Mouse (Mus musculus): ENCODE measurements around the gene Rps6kc1.

Rps6kc1 gene

DNA sequence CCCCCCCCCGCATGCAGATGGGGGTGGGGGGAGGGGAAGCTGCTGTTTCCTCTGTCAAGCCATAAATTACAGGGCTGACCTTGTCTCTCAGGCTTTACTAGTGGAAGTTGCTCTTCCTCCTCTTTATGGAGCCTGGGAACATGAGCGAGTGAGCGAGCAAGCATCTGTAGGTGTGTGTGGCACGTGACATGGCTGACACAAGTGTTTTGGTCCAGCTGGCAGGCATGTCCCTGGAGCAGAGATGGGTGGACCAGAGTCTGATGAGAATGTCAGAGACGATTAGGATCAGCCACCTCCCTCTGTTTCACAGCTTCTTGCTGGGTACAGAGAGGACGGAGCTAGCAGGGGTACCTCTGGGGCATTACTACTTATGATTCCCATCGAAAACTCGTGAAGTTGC, 153.7 kb downstream of the Rps6kc1 start:
- no peak for DNase-seq

DNA sequence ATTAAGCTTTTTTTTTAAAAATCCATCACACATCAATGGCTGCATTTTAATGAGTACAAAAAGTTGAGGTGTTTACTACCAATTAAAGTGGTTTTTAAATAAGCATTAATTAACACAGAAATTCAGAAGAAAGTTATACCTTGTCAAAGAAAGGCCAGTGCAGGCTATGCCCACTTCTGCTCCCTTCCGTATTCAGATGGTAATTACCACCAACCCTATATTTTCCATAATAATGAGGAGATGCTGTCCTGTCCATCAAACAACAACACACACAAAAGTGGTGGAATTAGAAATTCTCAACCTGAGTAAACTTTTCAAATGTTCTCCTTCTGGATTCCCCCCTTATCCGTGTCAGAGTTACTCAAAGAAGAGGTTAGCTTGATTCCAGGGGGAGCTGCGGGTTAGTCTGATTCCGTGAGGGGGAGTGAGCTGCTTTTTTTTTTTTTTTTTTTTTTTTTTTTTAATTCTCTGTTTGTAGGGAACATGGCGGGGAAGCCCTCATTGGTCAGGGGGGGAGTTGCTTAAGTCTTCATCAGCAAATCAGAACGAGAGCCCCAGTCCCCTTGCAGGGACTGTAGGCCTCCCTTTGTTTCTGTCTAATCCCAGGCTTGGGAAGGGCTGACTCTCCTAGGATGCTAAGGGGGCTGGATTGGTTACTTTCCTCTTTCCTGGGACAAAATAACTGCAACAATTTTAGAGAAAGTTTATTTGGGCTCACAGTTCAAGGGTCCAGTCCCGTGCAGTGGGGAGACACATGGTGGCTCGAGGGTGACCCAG, 159.6 kb downstream of the Rps6kc1 start:
- no peak for DNase-seq

DNA sequence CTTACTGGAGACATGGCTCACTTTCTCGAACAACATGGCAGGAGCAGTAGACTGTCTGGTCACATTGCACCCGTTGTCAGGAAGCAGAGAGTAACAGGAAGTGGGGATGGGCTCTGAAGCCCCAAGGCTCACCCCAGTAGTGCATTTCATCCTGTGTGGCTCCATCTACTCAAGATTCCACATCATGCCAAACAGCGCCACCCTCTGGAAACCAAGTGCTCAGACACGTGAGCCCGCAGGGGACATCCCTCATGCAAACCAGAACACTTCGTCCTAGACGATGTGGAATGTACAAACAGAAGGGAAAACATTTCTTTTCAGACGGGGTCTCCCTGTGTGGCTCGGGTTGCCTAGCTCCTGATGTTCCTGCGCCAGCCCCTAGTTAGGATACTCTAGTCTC, 162.6 kb downstream of the Rps6kc1 start:
- DNase-seq, result no peak

DNA sequence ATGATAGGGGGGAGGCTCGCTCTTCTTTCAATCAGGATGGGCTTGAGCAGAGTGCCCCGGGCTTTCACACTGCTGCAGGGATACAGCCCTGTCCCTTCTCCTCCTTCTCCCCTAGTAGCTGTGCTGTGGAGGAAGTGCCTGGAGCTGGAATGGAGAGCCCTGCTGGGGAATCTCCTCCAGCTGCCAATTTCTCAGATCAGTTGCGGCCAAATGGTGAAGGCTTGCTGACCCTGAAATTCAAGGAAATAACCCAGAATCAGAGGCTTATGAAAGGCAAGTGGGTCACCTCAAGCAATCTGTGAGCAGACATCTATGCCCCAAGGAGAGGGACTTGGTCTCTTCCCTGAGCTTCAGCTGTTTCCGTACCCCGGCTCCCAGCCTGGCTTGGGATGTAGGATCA, 170.1 kb downstream of the Rps6kc1 start:
- no peak for DNase-seq

DNA sequence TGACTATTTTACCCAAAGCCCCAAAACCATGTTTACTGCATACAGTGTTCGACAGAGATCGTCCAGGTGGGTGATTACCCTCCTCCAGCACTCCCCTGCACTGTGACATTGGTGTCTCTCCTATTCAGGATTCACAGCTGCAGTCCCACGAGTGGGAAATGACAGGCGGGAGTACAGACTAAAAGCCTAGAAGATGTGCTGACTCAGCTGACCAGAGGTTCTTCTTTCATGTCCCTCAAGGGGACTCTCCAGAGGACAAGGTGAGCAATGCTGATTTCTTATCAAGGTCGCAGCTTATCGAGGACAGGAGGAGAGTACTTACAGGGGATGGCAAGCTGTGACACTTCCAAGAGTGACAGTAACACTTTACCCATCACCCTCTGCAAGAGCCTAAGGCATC, 178.8 kb downstream of the Rps6kc1 start:
- DNase-seq, result no peak

DNA sequence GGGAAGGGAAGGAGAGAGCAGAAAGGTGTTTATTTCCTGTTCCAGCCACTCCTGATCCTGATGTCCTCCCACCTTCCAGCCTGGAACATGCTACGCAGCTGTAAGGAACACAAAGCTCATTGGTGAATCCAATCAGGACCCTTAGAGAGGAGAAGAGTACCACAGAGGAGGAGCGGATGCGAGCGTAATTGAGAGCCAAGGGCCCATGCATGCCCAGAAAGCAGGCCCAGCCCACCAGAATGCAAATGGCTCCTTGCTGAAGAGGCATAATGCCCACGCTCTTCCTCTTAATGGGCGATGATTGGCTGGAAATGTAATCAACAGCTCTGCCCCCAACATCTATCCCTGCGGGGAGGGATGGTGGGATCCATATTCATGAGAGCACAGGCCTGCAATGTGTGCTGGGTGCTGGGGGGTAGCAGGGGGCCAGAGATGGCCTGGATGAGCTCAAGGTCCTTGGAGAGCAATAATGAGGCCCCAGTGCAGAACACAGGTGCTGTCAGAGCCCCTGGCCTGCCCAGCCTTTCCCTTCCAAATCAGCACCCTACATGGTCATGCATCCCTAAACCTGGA, 182.0 kb downstream of the Rps6kc1 start:
- no peak for DNase-seq

DNA sequence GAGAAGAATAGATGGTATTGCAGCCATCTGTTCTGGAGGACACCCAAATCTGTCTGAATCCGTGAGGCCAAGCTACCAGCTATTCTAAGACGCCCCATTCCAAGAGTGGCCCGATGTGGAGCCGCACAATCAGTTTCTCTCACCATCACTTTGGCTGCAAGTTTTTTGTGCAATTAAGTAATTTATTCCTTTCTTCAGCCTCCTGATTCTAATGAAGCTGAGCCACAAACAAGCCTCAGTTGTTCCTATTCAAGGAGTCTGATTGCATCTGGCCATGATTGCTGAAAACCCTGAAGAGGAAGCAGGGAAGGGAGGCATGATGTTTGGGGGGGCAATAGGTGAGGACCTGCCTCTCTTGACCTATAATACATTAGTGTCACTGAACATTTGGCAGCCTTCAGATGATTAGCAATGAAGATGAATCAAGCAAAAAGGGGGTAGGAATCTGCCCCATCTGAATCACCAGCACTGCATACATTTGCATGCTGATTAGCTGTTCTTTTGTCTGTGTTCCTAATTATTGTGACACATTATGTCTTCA, 183.4 kb downstream of the Rps6kc1 start:
- no peak for DNase-seq

DNA sequence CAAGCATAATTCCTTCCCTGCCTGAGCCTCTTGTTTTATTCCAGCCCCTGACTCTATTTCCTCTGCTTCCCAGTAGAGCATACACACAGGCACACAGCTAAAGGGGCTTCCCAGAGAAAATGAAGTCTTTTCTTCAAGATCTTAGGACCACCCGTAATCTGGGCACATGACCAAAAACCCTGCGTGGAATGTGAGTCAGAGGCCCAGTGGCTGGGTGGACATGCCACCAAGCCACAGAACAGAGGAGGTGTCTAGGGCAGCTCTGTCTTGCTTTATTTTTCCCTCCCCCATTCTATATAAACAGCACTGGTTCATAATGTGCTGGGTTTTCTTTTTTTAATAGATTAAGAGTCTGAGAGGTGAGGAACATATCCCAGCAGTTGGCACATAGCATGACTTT, 184.2 kb downstream of the Rps6kc1 start:
- DNase-seq, result no peak

DNA sequence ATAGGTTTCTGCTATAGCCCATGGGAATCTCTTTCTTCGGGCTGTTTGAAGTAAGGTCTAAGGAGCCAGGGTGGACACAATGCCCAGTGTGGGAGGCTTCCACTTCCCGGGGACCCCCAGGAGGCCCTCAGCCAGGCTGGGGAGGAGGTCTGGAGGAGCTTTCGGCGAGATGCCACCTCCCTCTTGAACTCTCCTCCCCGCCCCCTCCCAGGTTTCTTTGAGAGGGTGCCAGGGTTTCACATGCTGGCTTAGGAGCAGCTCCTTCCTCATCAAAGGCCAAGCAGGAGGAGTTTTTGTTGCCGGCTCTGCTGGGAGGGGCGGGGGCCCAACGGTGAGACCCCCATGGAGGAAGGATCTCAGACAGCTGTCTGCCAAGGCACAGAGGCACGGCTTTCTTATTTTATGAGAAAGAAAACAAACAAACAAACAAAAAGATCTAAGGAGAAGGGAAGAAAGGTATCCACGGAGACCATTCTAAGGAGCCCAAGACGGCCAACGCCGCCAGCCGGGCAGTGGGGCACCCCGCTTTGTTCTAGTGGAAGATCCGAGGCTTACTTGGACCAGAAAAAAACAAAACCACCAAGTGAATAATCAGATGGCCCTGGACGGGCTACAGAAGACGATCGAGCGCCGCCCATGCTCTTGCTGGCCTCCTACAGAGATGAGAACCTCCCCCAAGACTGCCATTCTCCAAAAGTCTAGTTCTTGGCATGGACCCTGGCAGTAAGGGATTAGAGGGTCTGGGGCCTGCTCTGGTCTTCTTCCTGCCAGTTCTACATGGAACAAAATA, 186.8 kb downstream of the Rps6kc1 start:
- no peak for DNase-seq

DNA sequence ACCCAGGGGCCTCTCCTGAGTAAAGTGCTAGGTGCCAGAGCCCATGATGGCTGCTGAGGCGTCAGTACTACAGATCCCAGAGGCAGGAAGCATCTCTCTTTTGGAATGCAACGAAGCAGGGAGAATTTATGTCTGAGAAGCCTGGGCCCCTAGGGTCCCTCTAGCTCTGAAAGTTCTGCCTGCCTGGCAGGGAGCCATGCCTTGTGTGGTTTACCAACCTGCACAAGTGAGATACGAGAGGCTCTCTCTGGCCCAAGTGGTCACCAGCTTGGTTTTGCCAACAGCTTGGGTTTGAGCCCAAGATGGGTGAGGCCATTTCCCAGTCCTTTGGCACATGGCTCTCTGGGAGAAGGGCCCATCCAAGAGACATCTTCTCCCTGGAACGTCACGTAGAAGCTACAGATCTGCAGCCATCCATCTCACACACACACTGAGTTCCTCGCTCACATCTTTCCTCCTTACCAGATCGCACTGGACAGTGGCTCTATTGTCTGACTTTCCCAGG, 187.6 kb downstream of the Rps6kc1 start:
- DNase-seq, result no peak

DNA sequence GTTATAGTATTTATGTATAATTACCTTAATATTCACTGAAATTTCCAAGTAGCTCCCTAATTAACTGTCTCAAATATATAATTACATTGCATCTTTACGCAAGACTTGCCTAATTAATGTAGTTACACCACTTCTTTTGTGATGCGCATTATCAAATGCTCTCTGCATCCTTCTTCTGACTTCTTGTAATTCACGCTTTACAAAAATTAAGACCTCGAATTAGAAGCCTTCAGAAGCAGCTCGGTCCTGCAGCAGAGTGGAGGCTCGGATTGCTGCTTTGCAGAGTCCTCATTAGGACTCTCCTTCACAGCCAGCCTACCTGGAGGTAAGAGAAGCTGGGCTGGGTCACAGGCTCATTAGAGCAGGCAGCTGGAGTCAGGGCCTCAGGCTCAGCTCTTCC, 197.7 kb downstream of the Rps6kc1 start:
- no peak for DNase-seq

DNA sequence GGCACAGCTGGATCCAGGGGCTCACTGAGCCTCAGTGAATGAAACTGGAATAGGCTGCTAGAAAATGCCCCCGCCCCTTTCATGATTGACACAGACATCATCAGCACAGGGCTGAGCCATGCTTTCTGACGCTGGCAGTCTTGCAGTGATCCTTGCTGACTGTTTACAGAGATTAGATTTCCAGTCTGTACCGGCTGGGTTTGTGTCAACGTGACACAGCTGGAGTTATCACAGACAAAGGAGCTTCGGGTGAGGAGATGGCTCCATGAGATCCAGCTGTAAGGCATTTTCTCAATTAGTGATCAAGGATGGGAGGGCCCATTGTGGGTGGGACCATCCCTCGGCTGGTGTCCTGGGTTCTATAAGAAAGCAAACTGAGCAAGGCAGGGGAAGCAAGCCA, 214.0 kb downstream of the Rps6kc1 start:
- DNase-seq, result no peak

DNA sequence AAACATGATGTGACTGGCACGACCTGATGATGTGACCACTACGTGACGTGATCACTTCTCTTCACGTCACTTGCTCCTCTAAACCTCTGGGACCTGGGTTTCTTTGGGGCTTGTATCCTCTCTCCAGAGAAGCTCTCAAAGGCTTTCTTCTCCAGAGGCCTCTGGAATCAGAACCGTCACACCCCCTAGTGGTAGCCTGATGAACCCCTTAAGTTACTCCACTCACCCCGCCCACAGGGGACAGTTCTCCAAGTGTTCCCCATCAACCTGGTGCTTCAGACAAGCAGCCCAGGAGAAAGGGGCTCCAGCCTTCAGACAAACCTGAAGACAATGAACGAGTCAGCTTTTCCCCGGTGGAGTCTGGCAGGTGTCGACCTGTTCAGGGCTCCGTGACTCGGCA, 216.0 kb downstream of the Rps6kc1 start:
- DNase-seq, result peak; percentile 6

DNA sequence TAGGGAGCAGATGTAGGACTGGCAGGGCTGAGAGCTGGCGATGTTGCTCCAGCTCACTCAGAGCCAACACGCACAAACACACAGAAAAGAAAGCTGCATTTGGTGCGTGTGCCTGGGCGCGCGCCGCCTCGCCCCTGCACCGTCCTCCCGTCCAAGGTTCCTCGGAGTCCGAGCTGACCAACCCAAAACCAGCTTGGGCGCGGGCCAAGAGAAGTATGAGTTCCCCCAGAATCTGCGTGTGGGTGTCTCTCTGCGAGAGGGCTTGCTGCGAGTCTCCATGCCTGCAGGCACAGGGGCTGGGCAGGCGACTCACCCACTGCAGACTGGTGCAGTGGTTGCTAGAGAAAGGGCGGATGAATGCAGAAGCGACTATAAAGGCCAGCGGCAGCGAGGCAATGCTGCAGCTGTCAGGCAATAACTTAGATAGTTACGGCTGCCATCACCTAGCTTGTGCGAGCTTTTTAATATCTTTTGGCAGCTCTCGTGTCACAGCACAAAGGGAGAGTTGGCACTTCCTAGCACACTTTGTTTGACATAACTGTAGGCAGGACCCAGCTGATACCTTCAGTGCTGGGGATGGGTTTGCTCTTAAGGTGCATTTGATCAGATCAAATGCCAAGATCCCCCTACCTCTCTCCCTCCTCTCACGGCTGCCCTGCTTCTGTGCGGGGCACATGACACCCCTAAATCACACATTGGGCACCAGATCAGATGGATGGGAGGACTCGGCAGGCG, 220.9 kb downstream of the Rps6kc1 start:
- DNase-seq, result no peak

DNA sequence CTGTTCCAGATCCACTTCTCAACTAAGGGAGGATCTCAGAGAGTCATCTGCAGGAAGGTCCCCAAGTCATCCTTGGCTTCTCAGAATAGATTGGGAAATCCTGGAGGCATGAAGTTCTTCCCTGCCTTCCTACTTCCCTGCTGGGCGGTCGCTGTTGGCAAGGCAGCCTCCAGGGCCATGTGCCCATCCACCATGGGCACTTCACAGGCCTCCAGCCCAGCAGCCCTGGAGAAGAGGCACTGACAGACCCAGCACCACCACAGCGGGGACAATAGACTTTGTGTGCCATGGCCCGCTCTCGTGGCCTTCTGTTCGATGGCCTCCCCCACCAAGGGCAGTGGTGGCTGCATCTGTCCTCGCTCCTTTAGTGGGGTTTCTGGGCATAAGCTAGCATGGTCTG, 228.5 kb downstream of the Rps6kc1 start:
- DNase-seq, result no peak

DNA sequence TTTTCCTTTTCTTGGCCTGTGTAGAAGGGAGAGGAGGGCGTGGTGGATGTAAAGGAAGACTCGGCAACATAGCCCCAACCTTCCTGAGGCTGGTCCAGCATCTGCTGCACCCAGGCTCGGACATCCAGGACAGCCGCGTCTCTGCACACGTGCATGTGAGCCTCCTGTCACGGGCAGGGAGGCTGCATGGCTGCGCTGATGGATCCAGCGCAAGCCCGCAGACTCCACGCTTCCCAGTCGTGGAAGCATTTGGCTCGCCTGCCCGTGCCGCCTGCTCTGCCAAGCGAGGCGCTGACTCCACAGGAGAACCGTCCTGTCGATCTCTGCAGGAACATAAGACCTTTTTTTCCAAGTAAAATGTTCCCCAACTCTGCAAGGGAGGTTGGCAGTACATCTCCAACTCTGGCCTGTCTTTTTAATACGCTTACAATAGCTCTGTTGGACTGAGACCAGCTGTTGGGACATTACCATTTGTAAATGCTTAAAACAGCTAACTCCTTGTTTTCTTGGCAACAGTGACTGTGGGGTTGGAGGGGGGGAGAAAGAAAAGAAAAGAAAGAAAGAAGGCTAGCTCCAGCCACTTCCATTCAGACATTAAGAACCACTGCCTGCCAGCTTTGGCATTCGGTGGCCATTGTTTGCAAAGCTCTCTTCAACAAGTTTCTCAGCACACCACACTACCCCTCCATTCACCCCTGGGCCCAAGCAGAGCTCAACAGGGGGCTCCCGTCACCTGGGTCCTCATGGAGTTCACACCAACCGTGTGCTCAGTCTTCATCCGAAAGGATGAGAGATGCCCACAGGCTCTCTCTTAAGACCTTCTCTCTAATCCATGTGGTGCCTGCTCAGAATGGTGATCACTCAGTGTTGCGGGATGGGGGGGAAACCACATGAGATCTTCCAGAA, 229.3 kb downstream of the Rps6kc1 start:
- no peak for DNase-seq

DNA sequence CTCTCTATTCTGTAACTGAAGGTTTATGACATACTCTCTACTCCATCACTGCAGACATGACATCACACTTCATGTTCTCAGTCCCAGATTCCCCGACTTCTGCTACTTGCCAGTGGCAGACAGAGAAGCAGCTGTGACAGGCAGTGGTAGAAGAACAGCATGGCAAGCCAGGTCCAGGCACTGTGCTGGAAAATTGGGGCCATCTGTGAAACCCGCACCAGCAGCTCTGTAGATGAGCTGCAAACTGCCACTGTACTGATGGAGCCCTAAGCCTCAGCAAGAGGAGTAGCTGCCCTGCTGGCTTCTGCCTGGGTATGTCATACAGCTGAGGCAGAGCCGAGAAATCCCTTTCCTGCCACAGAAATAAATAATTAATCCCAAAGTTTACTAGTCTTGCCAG, 236.1 kb downstream of the Rps6kc1 start:
- DNase-seq, result no peak

DNA sequence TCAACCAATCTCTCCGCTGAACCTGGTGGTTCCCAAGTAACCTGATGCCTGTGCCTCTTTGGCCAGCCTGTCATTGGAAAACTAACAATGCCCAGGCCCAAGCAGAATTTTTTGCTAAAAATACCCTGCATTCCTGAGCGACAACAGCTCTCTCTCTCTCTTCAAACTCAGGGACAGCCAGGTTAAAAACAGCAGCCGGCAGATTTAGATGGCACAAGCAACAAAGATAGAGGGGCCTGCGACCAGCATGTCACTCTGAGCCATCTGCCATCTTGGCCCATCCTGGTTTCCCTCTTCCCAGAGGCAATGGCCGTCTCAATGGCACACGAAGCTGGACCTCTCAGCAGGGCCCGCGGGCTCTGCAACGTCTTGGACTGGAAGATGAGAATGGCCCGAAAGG, 242.5 kb downstream of the Rps6kc1 start:
- no peak for DNase-seq

DNA sequence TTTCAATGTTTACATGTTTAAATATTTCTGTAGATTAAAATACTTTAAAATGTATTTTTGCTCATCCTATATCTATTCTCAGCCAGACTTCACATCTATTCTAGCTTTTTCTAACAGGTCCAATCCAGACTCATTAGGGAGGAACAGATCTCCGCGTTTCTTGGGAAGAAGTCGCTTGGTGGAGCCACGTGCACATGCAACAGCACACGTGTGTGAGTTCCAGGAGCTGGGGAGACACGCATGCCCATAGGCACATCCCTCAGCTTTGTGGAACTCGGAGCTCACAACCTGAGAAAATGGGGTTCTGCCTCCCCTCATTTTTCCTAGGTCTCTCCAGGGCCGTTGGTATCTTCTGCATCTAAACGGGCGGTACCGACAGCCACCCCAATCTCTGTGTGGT, 243.7 kb downstream of the Rps6kc1 start:
- no peak for DNase-seq

DNA sequence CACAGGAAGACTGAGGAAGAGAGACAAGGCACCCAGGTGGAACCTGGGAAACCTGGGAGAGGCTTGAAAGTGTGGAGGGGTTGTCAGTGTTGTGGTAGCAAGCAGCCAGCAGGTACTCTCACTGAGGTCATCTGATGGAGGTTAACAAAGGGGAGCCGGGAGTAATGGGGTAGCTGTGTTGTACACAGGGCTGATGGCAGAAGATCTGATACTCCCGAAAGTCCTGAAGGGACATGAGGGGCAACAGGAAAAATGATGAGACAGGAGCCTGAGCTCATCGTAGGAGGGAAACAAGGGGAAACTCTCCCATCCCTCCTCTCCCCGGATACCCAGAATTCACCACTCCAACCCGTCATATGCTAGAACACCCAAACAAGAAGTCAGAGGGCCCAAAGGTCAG, 244.2 kb downstream of the Rps6kc1 start:
- no peak for DNase-seq

DNA sequence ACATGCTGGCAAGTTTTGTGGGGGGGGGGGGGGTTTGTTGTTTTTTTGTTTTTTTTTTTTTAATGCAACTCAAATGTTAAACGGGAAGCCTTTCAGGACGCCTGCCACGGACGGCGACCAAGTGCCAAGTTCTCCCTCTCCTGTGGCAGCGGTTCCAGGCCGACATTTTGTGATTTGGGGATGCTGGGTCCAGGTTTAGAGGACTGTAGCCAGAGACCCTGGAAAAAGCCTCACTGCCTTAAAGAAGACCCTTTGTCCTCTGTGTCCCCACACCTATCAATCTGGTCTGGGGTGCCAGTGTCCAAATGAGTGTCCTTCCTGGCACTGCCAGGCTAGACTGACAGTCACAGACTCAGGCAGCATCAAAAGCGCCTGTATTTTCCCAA, 246.1 kb downstream of the Rps6kc1 start:
- no peak for DNase-seq
